Mouse (Mus musculus) forebrain, embryonic 14.5 days (tissue): ENCODE measurements at regions not wholly inside any gene's neighbourhood (a gene's known extent, or its start where the extent isn't known, plus 50 kb on each side); places are given as distances from the start of the nearest gene placed in this dataset.

ENCODE experiments used
- ATAC-seq: fragments of 200-750 bp; cut with Nextera tagmentation; 2 replicates; pipeline ENCODE4 v1.8.0; 2017; ENCODE audit warnings: mild to moderate bottlenecking, moderate library complexity
- DNase-seq: peaks from one replicate; pipeline ENCODE4 v3.0.0-alpha.2; 2015; ENCODE audit warnings: low spot score
- H3K27ac ChIP-seq: fragments of 300-500 bp; sonication (generic); 2 replicates; pipeline ENCODE4 v1.5.1; 2014; ENCODE audit warnings: low read depth, mild to moderate bottlenecking, control low read depth, low read length, moderate library complexity
- H3K27me3 ChIP-seq: fragments of 300-500 bp; sonication (generic); replicated peaks from 2 replicates; pipeline ENCODE4 v1.6.1; 2014; ENCODE audit warnings: low read length, control low read depth, mixed read lengths; ENCODE audit not compliant: control insufficient read depth, insufficient read depth
- H3K36me3 ChIP-seq: fragments of 300-500 bp; sonication (generic); 2 replicates; pipeline ENCODE4 v1.6.1; 2014; ENCODE audit warnings: low read length, control low read depth; ENCODE audit not compliant: control insufficient read depth, insufficient read depth
- H3K4me1 ChIP-seq: fragments of 300-500 bp; sonication (generic); 2 replicates; pipeline ENCODE4 v1.6.1; 2014; ENCODE audit warnings: antibody characterized with exemption, low read length, control low read depth; ENCODE audit not compliant: control insufficient read depth, insufficient read depth
- H3K4me2 ChIP-seq: fragments of 300-500 bp; sonication (generic); 2 replicates; pipeline ENCODE4 v1.6.1; 2014; ENCODE audit warnings: mild to moderate bottlenecking, control low read depth, low read length
- H3K4me3 ChIP-seq: fragments of 300-500 bp; sonication (generic); 2 replicates; pipeline ENCODE4 v1.5.1; 2014; ENCODE audit warnings: low read depth, low read length, control low read depth
- H3K9ac ChIP-seq: fragments of 300-500 bp; sonication (generic); 2 replicates; pipeline ENCODE4 v1.6.1; 2014; ENCODE audit warnings: mild to moderate bottlenecking, low read length, control low read depth, moderate library complexity
- H3K9me3 ChIP-seq: fragments of 300-500 bp; sonication (generic); replicated peaks from 2 replicates; pipeline ENCODE4 v1.6.1; 2016; ENCODE audit warnings: low read length, control low read depth, mixed read lengths; ENCODE audit not compliant: control insufficient read depth
- WGBS: fragments of 180-500 bp; shearing (Covaris S2); extraction: QIAGEN DNeasy Blood & Tissue Kit; methylation state at CpG from one replicate; pipeline ENCODE4 v1.1.7; 2014; 5-methylcytosine and 5-hydroxymethylcytosine counted together

DNA sequence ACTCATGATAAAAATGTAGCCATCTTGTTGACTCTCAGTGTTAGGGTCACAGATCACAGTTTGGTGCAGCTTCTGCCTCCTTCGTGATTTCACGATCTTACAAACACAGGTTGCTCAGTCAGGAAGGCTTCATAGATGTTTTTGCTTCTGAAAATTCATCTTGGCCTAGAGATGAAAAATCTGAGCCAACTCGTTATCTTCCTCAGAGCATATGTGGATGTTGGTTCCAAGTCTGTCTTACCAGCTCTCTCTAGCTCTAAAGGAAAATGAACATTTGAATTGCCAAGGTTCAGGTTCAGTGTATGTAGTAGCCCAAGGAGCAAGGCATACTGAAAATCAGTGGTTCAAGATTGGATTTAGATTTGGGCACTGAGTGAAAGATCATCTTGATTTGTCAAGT lies 485.9 kb upstream of the B3gat1 start:
- no peaks in the 10 kb centered on the region for H3K4me1 ChIP-seq
- H3K27ac ChIP-seq = no peak overlapping the region
- H3K4me3 ChIP-seq = no peak overlapping the region
- H3K9me3 ChIP-seq = no peaks in the 10 kb centered on the region
- DNase-seq = peak; percentile 57
- WGBS = 82% methylated on average over 3 of the region's 3 CpGs
- H3K27me3 ChIP-seq = no peaks in the 10 kb centered on the region
- H3K9ac ChIP-seq = no peak overlapping the region
- H3K36me3 ChIP-seq = no peaks in the 10 kb centered on the region
- ATAC-seq = no peak
- H3K4me2 ChIP-seq = no peak overlapping the region

DNA sequence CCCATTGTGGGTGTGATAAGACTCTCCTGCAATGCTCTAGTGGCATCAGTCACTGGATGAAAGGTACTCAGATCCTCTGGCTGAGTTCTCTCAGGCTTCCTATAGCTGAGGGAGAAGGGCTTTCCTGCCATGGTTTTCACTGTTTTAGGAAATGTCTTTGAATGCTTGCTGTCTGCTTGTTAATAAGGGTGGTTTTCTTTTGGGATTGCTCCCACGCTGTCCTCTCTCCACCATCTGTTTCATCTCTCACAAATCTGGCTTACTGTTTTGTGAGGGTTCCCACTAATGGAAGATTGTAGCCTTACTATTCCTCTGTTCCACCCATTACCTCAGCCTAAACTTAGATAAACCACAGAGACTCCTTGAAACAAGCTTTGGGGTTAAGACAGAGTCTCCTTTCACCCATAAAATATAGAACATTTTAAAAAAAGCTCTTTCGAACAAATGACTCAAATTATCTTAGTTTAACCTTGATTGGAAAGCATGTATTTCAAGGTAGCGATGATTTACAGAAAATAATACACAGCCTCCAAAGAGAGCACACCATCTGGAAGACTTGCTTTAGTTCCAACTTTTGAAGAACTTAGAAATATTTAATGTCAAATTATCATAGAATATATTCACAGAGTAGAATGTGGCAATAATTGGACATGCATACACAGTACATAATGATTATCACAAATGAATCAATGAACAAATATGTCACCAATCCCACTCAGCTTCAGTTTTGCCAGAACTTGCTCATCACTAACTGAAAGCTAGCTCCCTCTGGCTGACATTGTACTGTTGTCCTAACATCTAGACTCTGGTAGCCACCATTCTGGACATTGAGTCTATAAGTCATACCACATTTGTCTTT lies 468.4 kb upstream of the B3gat1 start:
- DNase-seq (no peak), ATAC-seq (no peak)
- Histone ChIP-seq H3K9ac (no peak overlapping the region), H3K4me1 (no peaks in the 10 kb centered on the region), H3K36me3 (no peaks in the 10 kb centered on the region), H3K27me3 (no peaks in the 10 kb centered on the region), H3K27ac (no peak overlapping the region), H3K4me2 (no peak overlapping the region), H3K9me3 (no peaks in the 10 kb centered on the region), H3K4me3 (no peak overlapping the region)
- 84% methylated on average over 3 of the region's 3 CpGs for WGBS
